Mouse (Mus musculus): ENCODE data around the gene Selplg.
A peak's percentile ranks its signal among the peaks of the same experiment; 100 is the strongest.

DNA sequence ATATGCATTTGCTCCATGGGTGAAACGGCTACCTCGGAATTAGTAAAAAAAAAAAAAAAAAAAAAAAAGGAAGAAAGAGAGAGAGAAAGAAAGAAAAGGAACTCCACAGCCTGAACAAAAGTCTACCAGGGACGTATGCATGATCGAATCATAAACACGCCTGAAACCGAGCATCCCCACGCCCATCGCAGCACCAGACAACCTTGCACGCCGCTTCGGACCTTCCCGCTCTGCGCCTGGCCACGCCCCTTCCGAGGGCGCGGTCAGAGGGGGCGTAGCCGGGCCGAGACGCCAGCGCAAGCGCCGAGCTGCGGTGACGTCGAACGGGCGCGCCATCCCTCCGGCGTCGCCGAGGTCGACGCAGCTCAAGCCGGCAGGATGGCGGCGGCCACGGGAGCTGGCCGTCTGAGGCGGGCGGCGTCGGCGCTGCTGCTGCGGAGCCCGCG, 60.0 kb downstream of the Selplg start, which contains the start of the genes Sart3 and Iscu:
- TF ChIP-seq CTCF (conservative IDR thresholded peaks at IDR 0.05; ENCODE audit: insufficient read depth, insufficient read length, low read depth, low read length) (no peak), POLR2A (IDR thresholded peaks at IDR 0.05; ENCODE audit: low read depth, low read length) (peak; percentile 11)

Data from kidney, adult 2 months (tissue).